Mouse (Mus musculus): ENCODE measurements around the gene Usp32. TPM values are rescaled to one million over a fixed set of nuclear protein-coding genes. Genes with fewer than 3 reads are reported as not detected.

Usp32 gene
- polyA plus RNA-seq, 1 experiment from 2014 or later: 19.9 TPM

DNA sequence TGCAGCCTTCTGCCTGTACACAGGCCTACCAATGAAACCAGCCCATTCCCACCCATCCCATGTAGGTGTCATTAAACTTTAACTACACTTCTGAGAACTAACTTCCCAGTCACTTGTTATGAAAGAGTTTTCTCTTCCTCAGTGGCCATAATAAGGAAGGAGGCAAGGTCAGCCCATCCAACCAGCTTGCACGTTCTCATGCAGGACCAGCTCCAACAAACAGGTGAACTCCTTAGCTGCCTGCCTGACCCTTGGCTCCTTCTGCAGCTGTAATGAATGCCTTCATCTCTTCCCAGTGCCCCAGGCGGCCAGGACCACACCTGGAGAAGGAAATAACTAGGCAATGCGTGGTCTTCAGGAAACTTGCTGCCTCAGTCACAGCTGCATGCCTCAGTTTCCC, 194.1 kb downstream of the Usp32 start:
- H3K4me2 ChIP-seq (ENCODE audit: low read length): no peak overlapping the region
- DNase-seq (no peak), ATAC-seq (ENCODE audit: low FRiP score, low TSS enrichment) (no peak)
- no peak overlapping the region for H3K9ac ChIP-seq (replicated peaks; ENCODE audit: low read length)
- H3K27ac ChIP-seq (replicated peaks; ENCODE audit: low read depth, low read length): no peak overlapping the region
- 68% methylated on average over 3 of the region's 3 CpGs for WGBS
- no peak overlapping the region for H3K4me3 ChIP-seq (replicated peaks; ENCODE audit: low read depth, low read length)
- no peaks in the 10 kb centered on the region for H3K9me3 ChIP-seq (ENCODE audit: control insufficient read depth, low read length)
- peaks cover 9% of the 10 kb centered on the region for H3K4me1 ChIP-seq (ENCODE audit: control insufficient read depth, insufficient read depth, low read length)
- H3K36me3 ChIP-seq (ENCODE audit: control insufficient read depth, insufficient read depth, low read length): no peaks in the 10 kb centered on the region
- no peaks in the 10 kb centered on the region for H3K27me3 ChIP-seq (ENCODE audit: control insufficient read depth, insufficient read depth, low read length)

DNA sequence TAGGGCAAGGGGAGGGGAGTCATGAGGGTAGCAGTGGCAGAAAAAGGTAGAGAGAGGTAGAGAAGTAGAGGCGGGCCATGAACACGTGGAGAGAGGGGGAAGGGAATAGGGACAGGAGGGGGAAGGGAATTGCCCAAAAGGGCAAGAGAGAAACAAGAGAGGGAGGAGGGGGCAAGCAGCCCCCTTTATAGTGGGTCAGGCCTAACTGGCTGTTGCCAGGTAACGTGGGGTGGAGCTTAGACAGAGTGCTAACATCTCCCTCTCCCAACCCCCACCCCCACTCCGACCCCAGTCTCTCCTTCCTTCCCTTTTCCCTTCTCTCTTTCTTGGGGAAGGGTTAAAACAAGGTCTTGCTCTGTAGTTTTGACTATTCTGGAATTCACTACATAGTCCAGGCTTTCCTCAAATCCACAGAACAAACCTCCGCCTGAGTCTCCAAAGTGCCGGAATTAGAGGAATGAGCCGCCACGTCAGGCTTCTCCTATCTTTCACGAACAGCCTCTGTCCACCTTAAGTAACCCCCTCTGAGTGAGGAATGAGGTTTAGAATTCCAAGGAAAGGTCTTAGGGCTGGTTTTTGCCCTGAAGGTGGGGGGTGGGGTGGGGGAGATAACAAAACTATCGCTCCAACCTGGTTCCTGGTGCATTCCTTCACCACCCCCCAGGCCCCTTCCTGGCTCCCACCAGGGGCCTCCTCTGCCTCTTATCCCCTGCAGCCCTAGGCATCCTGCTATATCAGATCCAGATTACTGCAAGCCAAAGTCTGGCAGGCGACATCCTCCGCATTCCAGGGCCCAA, 195.1 kb downstream of the Usp32 start:
- ATAC-seq (ENCODE audit: low FRiP score, low TSS enrichment) (no peak), DNase-seq (peak; percentile 19)
- Histone ChIP-seq H3K27ac (replicated peaks; ENCODE audit: low read depth, low read length) (no peak overlapping the region), H3K4me2 (ENCODE audit: low read length) (0 out of 2 replicates have a peak overlapping the region, but pooled peaks have one; percentile 2), H3K4me1 (ENCODE audit: control insufficient read depth, insufficient read depth, low read length) (peaks cover 9% of the 10 kb centered on the region), H3K4me3 (replicated peaks; ENCODE audit: low read depth, low read length) (no peak overlapping the region), H3K9ac (replicated peaks; ENCODE audit: low read length) (no peak overlapping the region), H3K36me3 (ENCODE audit: control insufficient read depth, insufficient read depth, low read length) (no peaks in the 10 kb centered on the region), H3K9me3 (ENCODE audit: control insufficient read depth, low read length) (no peaks in the 10 kb centered on the region), H3K27me3 (ENCODE audit: control insufficient read depth, insufficient read depth, low read length) (no peaks in the 10 kb centered on the region)
- 4% methylated on average over 12 of the region's 12 CpGs for WGBS

DNA sequence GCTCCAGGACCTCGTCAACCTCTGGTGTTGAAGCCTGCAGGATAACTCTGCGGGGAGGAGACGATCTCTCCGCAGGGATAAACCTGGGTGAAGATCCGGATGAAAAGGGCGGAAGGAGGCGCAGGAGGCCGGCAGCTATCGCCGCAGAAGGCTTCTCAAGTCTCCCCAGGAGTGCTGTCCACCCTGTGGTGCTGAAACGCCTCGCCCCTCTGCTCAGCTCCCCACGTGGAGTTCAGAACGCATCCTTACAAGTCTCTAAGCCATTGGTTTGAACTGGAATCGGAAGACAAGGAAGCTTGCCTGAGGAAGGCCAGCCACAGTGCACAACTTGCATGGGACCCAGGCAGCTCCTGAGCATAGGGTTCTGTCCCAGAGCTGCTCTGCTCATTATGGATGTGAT, 196.0 kb downstream of the Usp32 start:
- H3K9me3 ChIP-seq (ENCODE audit: control insufficient read depth, low read length): no peaks in the 10 kb centered on the region
- WGBS: 1% methylated on average over 15 of the region's 15 CpGs
- peaks cover 9% of the 10 kb centered on the region for H3K4me1 ChIP-seq (ENCODE audit: control insufficient read depth, insufficient read depth, low read length)

GRCm38 (mm10) chr11:84940140-84940539, 199.8 kb downstream of the Usp32 start:
- no peak for DNase-seq
- Histone ChIP-seq H3K36me3 (ENCODE audit: control insufficient read depth, insufficient read depth, low read length) (no peaks in the 10 kb centered on the region), H3K9me3 (ENCODE audit: control insufficient read depth, low read length) (no peaks in the 10 kb centered on the region), H3K27ac (replicated peaks; ENCODE audit: low read depth, low read length) (no peak overlapping the region), H3K4me1 (ENCODE audit: control insufficient read depth, insufficient read depth, low read length) (peaks cover 9% of the 10 kb centered on the region), H3K9ac (replicated peaks; ENCODE audit: low read length) (no peak overlapping the region), H3K4me3 (replicated peaks; ENCODE audit: low read depth, low read length) (no peak overlapping the region), H3K27me3 (ENCODE audit: control insufficient read depth, insufficient read depth, low read length) (no peaks in the 10 kb centered on the region), H3K4me2 (ENCODE audit: low read length) (no peak overlapping the region)
- WGBS: 64% methylated on average over 10 of the region's 10 CpGs
- ATAC-seq (ENCODE audit: low FRiP score, low TSS enrichment): no peak

More for the DNA sequence above, 196.0 kb downstream of the Usp32 start:
- no peaks in the 10 kb centered on the region for H3K36me3 ChIP-seq (ENCODE audit: control insufficient read depth, insufficient read depth, low read length)
- H3K27ac ChIP-seq (replicated peaks; ENCODE audit: low read depth, low read length): no peak overlapping the region
- H3K4me2 ChIP-seq (ENCODE audit: low read length): peak overlapping the region; percentile 37
- DNase-seq (peak; percentile 54), ATAC-seq (ENCODE audit: low FRiP score, low TSS enrichment) (no peak)
- no peak overlapping the region for H3K9ac ChIP-seq (replicated peaks; ENCODE audit: low read length)
- no peak overlapping the region for H3K4me3 ChIP-seq (replicated peaks; ENCODE audit: low read depth, low read length)
- H3K27me3 ChIP-seq (ENCODE audit: control insufficient read depth, insufficient read depth, low read length): no peaks in the 10 kb centered on the region

GRCm38 (mm10) chr11:84939508-84940053, 200.4 kb downstream of the Usp32 start:
- Histone ChIP-seq H3K4me3 (replicated peaks; ENCODE audit: low read depth, low read length) (no peak overlapping the region), H3K9ac (replicated peaks; ENCODE audit: low read length) (no peak overlapping the region), H3K4me1 (ENCODE audit: control insufficient read depth, insufficient read depth, low read length) (peaks cover 7% of the 10 kb centered on the region), H3K27me3 (ENCODE audit: control insufficient read depth, insufficient read depth, low read length) (no peaks in the 10 kb centered on the region), H3K9me3 (ENCODE audit: control insufficient read depth, low read length) (no peaks in the 10 kb centered on the region), H3K36me3 (ENCODE audit: control insufficient read depth, insufficient read depth, low read length) (no peaks in the 10 kb centered on the region), H3K4me2 (ENCODE audit: low read length) (no peak overlapping the region), H3K27ac (replicated peaks; ENCODE audit: low read depth, low read length) (no peak overlapping the region)
- DNase-seq (peak; percentile 54), ATAC-seq (ENCODE audit: low FRiP score, low TSS enrichment) (no peak)
- 50% methylated on average over 8 of the region's 8 CpGs for WGBS

Other genes with a start within 250 kb of the Usp32 start
- 61.7 and 65.1 TPM in 2 replicates for gene Znhit3, start 223.8 kb downstream of the Usp32 start, polyA plus RNA-seq (2014; fragmentation: Nextera tagmentation; extraction: Ambion mirVana)
- 3.3 and 5.2 TPM in 2 replicates for gene Car4, start 182.4 kb downstream of the Usp32 start, polyA plus RNA-seq (2014; fragmentation: Nextera tagmentation; extraction: Ambion mirVana)
- gene 1700125H20Rik, start 30.2 kb upstream of the Usp32 start, polyA plus RNA-seq (2014; fragmentation: Nextera tagmentation; extraction: Ambion mirVana): 1.5 TPM in 2 replicates
- gene Appbp2, start 95.0 kb upstream of the Usp32 start, polyA plus RNA-seq (2014; fragmentation: Nextera tagmentation; extraction: Ambion mirVana): 45.3 and 58.8 TPM in 2 replicates
- 20.8 and 24.2 TPM in 2 replicates for gene Ppm1d, start 171.1 kb upstream of the Usp32 start, polyA plus RNA-seq (2014; fragmentation: Nextera tagmentation; extraction: Ambion mirVana)
- gene Bcas3, start 213.0 kb upstream of the Usp32 start, polyA plus RNA-seq (2014; fragmentation: Nextera tagmentation; extraction: Ambion mirVana): 26.2 and 33.4 TPM in 2 replicates